Mouse (Mus musculus): ENCODE data around the gene Cdk5. TPM values are rescaled to one million over a fixed set of nuclear protein-coding genes. Genes with fewer than 3 reads are reported as not detected.

Cdk5 gene
- 20.0 TPM in 2 replicates for total RNA-seq (2015)
- total RNA-seq (2017), result 16.2 and 30.1 TPM in 2 replicates

DNA sequence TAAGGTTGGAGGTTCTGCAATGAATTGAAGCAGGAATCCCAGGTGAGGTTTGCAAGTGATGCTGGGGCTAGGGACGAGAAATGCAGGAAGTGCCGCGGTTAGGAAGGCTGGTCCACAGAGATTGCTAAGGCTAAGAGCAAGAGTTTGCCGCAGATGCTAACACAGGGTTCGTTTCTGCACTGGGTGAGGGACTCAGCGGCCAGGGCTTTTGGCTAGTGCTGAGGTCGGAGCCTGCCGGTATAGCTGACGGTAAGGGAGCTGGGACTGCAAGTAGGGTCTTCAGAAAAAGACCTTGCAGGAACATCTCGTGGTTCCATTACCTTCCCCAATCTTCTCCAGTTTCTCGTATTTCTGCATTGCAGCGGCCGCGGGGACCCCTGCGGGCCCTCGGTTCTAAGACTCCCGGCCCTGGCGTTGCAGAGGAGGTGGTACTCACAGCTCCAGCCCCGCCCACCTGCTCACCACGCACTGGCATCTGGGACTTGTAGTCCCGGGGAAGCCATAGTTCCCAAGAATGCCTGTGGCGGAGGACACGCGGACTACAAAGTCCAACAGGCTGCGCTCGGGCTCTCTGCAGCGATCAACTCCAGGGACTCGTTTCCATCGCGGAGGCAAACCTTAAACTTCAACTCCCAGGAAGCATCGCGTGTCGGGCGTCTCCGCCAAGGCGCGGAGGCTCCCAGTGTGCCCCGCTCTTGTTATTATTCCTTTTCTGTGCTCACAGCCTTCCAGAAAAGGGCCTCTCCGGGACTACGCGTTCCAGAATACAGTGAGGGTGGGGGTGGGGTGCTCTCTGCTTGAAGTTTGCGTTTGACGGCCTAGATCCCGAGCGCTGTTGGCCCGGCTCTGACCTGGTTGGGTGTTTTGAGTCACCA lies at the start of gene Cdk5, which contains the start of gene Slc4a2:
TSS of gene Cdk5 (minus strand) at position 402 of the 875 bp plus-strand sequence.
TSS of gene Slc4a2 (plus strand) at position 709 of the 875 bp plus-strand sequence.
- ATAC-seq (replicated peaks; ENCODE audit: poor library complexity), result peak; percentile 89

DNA sequence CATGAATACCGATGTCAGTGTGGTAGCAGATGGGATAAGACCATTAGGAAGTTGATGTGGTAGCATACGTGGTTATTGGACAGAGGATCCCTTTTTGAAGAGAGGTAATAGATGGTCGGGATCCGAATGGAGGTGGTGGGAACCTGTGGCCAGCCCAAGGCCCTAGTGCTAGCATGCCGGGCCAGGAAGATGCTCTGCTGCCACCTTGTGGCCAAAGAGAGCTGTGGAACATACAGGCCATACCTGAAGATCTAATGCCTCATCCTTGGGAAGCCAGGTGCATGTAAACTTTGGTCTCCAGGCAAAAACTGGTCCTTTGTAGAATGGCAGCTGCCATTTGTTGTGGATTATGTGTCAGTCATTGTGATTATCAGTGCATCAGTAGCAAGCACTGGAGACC lies 47.3 kb upstream of the Cdk5 start:
- peak; percentile 83 for ATAC-seq (replicated peaks; ENCODE audit: poor library complexity)

DNA sequence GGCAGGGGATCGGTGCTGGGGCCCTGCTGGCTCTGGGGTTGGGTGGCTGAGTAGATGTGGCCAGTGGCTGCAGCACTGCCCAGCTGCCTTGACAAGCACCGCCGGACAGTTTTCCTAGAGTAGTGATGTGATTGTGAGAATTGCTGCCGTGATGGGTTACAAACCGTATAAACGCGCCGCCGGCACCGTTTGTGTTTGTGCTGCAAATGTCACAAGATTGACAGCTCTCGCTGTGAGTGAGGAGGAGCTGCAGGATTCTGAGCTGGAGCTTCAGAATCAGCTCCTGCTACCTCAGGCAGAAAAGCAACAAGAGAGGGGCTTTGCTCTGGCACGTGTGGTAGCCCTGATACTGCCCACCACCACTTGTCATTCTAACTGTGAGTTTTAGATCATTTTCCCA lies 43.4 kb upstream of the Cdk5 start:
- ATAC-seq (replicated peaks; ENCODE audit: poor library complexity), result no peak

- no peak for ATAC-seq (replicated peaks; ENCODE audit: poor library complexity)
These were observed 32.3 kb upstream of the Cdk5 start for GRCm38 (mm10) chr5:24455613-24456012.

DNA sequence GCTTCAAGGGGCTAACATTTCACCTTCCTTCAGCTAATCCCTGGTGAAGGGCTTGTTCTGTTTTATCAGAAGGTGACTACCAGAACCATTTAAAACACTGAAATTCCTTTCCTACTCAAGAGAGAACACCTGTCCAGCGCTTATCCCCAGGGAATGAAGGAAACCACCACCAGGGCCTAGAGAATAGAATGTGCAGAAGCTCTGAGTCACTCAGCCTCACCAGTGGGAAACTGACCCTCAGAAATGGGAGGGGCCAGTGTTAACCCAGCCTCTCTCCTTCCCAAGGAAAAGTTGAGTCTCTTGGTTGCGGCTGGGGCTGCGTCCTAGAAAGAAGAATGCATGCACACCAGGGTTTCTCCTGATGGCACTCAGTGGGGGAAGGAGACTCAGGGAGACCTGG lies 31.7 kb upstream of the Cdk5 start:
- ATAC-seq (replicated peaks; ENCODE audit: poor library complexity), result no peak

- ATAC-seq (replicated peaks; ENCODE audit: poor library complexity), result no peak
These were observed 30.6 kb upstream of the Cdk5 start for GRCm38 (mm10) chr5:24453985-24454303.

DNA sequence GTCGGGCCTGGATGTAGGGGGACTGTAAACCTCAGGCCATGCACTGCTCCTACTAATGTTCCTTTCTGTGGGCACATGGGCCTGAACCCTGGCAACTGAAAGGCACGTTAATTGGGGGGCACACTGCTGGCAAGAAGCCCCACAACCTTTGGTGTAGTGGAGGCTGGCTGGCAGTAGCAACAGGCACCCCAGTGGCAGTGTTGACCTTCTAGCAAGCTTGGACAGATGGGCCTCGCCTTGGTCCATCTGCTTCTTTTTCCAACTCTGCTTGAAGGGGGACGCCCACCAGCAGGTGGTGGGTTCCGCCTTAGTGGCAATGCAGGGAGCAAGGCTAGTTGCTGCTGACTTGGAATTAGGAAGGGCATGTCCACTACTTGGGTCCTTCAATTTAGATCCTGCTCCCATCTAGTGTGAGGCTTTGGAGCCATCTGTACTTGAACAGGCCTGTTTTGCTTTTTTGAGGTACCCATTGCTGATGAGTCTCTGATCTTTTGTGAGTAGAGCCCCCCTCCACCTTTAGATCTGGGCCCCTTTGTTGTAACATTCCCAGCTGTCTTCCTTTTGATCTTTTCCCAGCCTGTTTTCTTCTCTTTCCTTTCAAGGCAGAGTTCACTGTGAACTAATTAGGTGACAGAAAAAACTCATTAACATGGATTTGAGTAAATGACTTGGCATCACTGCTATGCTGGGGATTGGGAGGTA lies 30.1 kb upstream of the Cdk5 start:
- ATAC-seq (replicated peaks; ENCODE audit: poor library complexity), result no peak

- peak; percentile 33 for ATAC-seq (replicated peaks; ENCODE audit: poor library complexity)
These were observed 29.4 kb upstream of the Cdk5 start for GRCm38 (mm10) chr5:24452691-24453233.

DNA sequence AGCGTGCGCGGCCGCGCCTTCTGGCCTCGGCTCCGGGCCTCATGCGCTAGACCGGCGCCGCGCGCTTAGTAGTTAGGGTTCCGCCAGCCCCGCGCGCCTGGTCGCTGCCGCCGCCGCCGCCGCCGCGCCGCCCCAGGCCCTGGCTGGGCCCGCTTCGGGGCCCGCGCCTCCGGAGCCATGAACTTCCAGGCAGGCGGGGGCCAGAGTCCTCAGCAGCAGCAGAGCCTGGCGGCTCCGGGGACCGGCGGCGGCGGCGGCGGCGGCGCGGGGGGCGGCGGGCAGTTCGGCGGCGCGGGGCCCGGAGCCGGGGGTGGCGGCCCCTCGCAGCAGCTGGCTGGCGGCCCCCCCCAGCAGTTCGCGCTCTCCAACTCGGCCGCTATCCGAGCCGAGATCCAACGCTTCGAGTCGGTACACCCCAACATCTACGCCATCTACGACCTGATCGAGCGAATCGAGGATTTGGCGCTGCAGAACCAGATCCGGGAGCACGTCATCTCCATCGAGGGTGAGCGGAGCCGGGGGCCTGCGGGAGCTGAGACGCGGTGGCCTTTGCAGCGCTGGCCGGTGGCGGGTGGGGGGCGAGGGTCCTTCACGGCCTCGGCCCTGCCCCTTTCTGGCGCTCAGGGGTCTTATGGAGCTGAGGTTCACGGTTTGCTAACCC lies 28.8 kb upstream of the Cdk5 start, which contains the start of gene Agap3:
TSS of gene Agap3 (plus strand) at position 148 of the 661 bp plus-strand sequence.
- no peak for ATAC-seq (replicated peaks; ENCODE audit: poor library complexity)

GRCm38 (mm10) chr5:24451264-24452029 lies 28.1 kb upstream of the Cdk5 start:
- ATAC-seq (replicated peaks; ENCODE audit: poor library complexity), result peak; percentile 62

DNA sequence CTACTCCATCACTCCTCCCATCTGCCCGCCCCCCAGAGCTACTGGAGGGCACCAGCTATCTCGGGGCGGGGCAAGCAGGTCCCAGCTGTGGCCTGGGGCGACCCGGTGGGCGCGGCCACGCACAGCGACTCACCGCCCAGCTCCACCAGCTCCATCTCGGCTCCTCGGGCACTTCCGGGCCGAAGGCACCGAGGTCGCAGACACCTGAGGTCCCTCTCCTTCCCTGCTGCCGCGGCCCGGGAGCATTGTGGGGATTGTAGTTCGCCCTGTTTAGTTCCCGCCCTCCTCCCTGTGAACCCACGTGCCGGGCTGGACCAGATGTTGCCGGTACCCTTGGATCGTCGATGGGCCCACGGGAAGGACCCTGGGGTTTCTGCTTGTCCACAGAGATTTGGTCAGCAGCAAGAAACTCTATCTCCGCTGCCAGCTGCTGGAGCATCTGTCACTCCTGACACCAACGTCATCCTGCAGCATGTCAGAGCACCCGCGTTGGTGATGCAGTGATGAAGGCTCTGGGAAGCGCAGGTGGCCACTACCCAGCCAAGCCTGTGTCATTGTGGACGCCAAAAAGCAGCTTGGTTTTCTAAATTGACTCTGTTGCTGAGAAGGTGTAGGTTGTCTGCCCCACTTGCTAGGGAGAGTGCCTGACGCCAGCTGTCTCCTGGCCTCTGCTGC lies 24.4 kb upstream of the Cdk5 start, which contains the start of gene Tmub1:
TSS of gene Tmub1 (minus strand) at position 231 of the 675 bp plus-strand sequence.
- peak; percentile 67 for ATAC-seq (replicated peaks; ENCODE audit: poor library complexity)

DNA sequence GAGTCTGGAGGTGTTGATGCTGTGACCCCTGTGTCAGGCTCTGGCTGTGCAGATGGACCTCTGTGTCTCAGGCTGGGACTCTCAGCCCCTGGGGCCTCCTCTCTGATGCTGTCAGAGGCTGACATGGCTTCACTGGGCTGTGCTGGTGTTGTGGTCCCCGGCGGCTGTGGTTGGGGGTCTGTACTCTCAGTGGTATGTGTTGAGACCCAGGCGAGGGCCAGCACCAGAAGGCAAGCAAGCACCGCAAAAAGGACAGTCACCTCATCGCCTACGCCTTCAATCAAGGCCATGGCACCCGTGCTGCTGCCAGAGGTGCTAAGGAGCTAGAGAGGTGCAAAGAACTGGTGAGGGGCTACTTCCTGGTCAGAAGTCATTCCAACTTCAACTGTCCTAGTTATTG lies 23.3 kb upstream of the Cdk5 start:
- no peak for ATAC-seq (replicated peaks; ENCODE audit: poor library complexity)

DNA sequence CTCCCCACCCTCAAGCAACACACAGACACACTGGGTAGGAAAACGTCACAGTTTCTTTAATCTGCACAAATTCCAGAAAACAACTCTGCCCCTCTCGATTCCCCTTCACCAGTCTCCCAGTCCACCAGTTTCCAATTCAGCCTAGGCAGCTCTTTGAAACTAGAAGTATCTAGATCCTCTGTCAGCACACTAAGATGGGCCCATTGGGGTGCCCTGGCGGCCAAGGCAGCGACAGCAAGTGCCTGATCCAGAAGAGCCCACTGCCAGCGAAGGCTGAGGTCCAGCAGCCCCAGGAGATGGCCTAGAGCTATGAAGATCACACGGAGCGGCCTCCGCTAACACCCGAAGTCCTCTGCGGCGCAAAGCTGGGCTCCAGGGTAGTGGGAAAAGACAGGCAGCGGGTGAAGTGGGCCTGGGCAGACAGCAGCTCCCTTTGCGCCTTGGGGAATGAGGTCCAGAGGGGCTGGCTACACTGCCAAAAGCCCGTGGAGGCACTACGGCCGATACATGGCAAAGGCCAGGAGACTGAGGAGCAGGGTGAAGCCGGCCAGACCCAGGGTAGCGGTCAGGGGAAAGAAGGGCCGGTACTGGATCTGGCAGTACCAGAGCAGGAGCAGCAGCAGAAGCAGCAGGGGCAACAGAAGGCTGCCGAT lies 22.2 kb upstream of the Cdk5 start:
- ATAC-seq (replicated peaks; ENCODE audit: poor library complexity), result no peak

DNA sequence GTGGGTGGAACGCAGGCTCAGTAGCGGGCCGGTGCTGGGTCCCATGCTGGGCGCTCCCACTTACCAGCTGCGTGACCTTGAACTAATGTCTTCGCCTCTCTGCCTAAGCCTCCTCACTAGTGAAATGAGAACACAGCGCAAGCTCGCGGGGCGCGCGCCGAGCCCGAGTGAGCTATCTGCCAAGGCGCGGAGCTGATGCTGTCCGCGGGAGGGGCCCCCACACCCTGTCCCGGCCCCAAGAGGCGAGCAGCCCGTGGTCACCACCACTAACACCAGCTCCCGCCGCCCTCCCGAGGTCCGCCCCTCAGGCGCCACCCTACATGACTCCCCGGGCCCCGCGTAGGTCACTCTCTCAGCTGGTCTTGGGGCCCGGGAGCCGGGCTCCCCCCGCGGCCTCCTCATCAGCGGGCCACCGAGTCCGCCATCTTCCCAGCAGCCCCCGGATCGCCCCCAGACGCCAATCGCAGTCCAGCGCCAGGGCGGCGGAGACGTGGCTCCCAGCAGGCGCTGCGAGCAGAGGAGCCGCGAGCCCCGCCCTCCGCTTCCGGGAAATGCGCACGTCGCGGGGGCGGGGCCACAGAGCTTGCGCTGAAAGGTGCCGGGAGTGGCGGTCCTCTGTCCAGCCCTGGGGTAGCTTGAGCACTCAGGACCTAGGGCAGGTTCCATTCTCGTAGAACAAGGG lies 21.6 kb upstream of the Cdk5 start, which contains the start of gene Fastk:
TSS of gene Fastk (minus strand) at position 542 of the 682 bp plus-strand sequence.
- ATAC-seq (replicated peaks; ENCODE audit: poor library complexity), result peak; percentile 71

DNA sequence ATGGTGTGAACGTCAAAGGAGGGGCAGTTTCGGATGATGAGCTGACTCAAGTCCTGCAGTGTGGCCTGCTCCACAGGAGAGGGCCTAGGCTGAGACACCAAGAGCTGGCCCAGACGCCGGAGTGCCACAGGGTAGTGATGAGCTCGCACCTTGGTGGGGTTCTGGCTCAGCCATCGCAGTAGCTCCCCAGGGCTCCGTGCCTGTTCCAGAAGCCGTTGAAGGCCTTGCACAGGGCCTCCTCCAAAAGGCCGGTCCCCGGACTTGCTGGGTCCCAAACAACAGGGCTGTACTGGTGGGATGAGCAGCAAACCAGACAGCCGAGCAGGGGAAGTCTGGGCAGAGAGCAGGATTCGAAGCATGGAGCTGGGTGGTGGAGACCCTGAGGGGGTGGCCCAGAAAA lies 20.6 kb upstream of the Cdk5 start:
- ATAC-seq (replicated peaks; ENCODE audit: poor library complexity), result no peak

DNA sequence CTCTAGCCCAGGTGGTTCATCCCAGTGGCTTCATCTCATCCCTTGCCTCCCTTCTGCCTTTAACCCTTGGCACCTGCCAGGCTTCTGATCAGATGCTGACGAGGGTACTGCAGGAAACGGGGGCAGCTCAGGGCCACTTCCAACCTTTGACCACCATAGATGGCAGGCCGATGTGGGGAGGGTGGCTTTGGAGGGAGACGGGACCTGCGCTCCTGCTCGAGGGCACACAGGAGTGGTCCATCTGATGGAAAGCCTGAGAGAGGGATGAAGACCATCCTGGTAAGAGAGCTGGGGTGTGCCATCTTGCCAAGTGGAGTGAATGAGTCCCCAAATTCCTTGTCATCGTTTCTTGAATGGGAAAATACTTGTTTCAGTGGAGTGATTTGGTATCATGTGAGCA lies 19.9 kb upstream of the Cdk5 start:
- no peak for ATAC-seq (replicated peaks; ENCODE audit: poor library complexity)

DNA sequence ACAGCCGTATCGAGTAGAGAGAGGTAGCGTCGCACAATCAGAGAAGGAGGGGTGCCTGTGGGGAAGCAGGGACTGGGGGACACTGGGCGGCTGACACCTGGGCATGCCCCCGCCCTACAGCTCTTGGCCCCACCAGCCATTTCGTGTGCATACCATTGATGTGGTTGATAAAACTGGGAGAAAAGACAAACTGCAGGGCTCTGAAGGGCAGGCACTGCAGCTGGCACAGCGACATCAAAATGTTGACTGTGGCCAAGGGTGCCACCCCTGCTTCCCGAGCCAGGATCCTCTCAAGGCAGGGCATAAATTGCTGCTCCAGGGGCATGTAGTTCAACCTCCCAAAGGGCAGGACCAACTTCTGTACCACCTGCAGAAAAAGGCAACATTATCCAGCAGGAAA lies 18.7 kb upstream of the Cdk5 start:
- no peak for ATAC-seq (replicated peaks; ENCODE audit: poor library complexity)

DNA sequence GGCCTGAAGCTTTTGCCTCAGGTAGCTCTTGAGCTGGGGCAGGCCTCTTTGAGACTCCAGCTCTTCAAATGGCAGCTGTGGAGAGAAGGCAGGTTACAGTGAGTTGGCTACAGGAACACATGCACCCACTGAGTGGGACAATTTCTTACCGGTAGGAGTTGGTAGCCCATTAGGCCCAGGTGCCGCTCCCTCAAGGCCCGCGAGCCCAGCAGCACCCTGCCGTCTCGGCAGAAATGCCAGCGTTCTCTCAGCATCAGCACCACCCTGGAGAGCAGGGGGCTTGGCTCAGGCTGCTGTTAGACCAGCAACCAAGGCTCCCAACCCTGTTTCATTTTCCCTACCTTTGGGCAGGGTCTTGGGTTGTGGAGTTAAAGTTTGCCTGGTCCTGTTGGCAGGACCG lies 17.9 kb upstream of the Cdk5 start:
- no peak for ATAC-seq (replicated peaks; ENCODE audit: poor library complexity)

DNA sequence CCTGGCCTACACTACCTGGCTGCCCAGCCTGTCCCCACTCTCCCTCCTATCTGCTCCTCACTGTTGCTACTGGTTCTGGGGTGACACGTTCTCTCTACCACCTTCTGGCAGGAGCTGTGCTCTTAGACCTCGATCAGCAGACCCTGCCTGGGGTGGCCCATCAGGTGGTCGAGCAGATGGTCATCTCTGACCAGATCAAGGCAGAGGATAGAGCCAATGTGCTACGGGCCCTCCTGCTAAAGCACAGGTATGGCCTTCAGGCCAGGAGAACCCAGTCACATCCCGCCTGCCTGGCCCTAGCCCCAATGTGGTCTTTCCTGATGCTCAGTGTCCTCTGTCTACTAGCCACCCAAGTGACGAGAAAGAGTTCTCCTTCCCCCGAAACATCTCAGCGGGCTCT lies 10.7 kb upstream of the Cdk5 start:
- no peak for ATAC-seq (replicated peaks; ENCODE audit: poor library complexity)
